Mouse (Mus musculus): ENCODE data around the gene Cdc42ep4.

Cdc42ep4 gene

GRCm38 (mm10) chr11:113776851-113777511 is 25.3 kb upstream of the Cdc42ep4 start:
- DNase-seq, result no peak

GRCm38 (mm10) chr11:113774773-113775172 is 23.1 kb upstream of the Cdc42ep4 start:
- no peak for DNase-seq

DNA sequence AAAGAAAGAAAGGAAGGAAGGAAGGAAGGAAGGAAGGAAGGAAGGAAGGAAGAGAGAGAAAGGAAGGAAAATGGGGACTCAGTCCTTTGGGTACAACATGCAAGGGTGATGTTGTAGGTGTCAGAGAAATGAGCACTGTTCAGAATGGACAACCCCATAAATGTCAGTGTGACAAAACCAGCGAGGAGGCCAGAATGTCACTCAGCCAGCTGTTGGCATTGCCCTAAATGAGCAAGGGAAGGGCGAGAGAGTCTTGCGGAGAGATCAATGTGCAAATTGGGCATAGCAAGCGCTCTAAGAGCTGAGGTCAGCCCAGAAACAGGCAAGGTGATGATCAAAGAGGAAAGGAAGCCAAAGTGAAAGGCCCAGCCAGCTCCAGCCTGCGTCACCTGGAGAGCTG is 21.5 kb upstream of the Cdc42ep4 start:
- no peak for DNase-seq

GRCm38 (mm10) chr11:113771187-113771586 is 19.5 kb upstream of the Cdc42ep4 start:
- DNase-seq, result no peak

GRCm38 (mm10) chr11:113768356-113768755 is 16.7 kb upstream of the Cdc42ep4 start:
- no peak for DNase-seq

DNA sequence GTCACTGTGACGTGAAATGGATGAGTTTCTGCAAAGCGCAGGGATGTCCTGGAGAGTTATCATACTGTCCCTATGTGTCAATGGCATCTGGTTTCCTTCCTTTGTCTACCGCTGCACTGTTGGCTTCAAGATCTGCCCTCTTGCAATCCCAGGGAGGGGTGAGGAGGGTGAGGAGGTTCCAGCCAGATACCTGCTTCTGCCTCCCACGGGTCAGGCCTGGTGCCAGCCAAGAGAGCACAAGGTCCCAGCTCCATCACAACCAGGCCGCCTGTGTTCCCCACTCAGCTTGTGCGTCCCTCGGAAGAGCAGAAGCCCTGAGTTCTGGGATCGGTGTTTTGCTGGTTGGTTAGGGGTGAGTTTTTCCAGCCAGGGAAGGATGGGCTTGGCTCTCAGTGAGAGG is 15.6 kb upstream of the Cdc42ep4 start:
- DNase-seq, result no peak

- DNase-seq, result no peak
Measured at GRCm38 (mm10) chr11:113766284-113766985, 14.8 kb upstream of the Cdc42ep4 start.

- peak; percentile 71 for DNase-seq
Measured at GRCm38 (mm10) chr11:113764132-113764849, 12.6 kb upstream of the Cdc42ep4 start.

GRCm38 (mm10) chr11:113763449-113763848 is 11.8 kb upstream of the Cdc42ep4 start:
- DNase-seq, result no peak

GRCm38 (mm10) chr11:113762136-113762797 is 10.6 kb upstream of the Cdc42ep4 start:
- DNase-seq, result no peak

DNA sequence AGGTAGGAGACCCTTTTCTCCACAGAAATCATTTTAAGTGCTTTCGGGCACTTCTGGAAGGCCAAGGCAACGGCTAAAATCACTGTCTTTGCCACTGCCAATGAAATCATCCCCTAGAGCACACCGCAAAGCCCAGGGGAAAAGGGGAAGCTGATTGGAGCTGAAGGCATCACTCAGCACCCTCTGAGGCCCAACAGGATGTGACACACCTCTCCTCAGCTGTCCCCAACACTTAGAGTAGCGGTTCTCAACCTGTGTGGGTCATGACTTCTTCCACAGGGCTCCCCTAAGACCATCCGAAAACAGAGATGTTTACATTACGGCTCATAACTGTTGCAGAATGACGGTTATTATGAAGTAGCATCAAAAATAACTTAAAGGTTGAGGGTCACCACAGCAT is 10.0 kb upstream of the Cdc42ep4 start:
- DNase-seq, result no peak

DNA sequence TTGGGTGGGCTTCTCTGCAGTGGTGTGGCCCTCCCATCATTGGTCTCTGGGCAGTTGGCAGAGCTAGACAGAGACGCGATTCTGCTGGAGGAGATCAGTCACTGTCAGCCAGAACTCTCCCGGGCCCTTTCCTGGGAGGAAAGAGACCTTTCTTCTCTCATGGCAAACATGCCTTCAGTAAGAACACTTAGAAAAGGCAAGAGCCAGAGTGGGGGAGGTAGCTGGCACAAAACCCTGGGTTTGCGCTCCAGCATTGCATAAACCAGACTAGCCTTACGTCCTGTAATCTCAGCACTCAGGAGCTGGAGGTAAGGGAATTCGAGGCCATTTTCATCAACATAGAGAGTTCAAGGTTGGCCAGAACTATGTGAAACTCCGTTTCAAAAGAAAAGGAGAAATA is 8.8 kb upstream of the Cdc42ep4 start:
- DNase-seq, result no peak

GRCm38 (mm10) chr11:113758851-113759250 is 7.2 kb upstream of the Cdc42ep4 start:
- no peak for DNase-seq

DNA sequence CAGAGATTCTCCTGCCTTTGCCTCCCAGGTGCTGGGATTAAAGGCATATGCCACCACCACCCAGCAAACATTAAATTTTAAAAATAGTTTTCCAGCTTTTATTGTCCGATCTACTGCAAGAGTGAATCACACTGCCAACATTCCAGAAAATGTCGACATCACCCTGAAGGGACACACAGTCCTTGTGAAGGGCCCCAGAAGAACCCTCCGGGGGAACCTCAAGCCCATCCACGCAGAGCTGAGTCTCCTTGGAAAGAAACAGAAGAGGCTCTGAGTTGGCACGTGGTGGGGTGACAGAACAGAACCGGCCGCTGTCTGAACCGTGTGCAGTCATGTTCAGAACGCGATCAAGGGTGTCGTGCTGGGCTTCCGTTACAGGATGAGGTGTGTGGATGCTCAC is 4.9 kb upstream of the Cdc42ep4 start:
- DNase-seq, result no peak

- DNase-seq, result no peak
Measured at GRCm38 (mm10) chr11:113755878-113756277, 4.2 kb upstream of the Cdc42ep4 start.

DNA sequence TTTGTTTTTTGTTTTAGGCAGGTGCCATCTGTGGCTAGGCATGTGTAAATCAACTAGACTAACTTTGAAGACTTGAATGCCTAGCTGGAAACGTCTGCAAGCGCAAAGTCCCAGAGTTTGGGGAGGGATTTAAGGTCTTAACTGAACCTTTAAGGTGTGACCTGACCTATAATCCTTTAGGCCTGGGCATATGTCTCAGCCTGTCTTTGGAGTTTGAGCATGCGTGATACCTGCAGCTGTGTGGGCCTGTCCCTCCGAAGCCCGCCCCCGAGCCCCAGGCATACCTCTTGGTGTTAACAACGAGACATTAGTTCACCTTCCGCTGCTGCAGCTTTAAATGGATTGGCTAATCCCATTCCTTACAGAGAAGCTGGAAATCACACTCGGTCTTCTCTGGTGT is 3.2 kb upstream of the Cdc42ep4 start:
- no peak for DNase-seq

GRCm38 (mm10) chr11:113752685-113753430 is 1.2 kb upstream of the Cdc42ep4 start:
- DNase-seq, result no peak

GRCm38 (mm10) chr11:113752158-113752661 is 529 bp upstream of the Cdc42ep4 start:
- no peak for DNase-seq

- DNase-seq, result peak; percentile 88
Measured at GRCm38 (mm10) chr11:113750571-113751483, 854 bp downstream of the Cdc42ep4 start.

GRCm38 (mm10) chr11:113749749-113750351 is 1.8 kb downstream of the Cdc42ep4 start:
- DNase-seq, result peak; percentile 83

Measured in liver (tissue).